Mouse (Mus musculus) thymus, postnatal 25 days (tissue): ENCODE measurements around the gene Traf3ip3.

Source experiments
- DNase-seq: peaks from one replicate; pipeline ENCODE4 v3.0.0; 2022

Traf3ip3 gene

DNA sequence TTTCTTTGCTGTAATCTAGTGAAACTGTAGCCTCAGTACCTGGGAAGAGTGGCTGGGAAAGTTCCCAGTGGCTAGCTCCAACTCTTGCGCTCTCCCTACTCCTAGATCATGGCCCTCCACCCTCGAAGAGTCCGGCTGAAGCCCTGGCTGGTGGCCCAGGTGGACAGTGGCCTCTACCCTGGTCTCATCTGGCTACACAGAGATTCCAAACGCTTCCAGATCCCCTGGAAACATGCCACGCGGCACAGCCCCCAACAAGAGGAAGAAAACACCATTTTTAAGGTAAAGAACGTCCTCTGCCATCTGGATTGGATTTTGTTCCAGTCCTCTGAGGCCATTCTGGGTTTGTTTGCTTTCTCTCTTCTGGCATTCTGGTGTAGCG, 44.4 kb downstream of the Traf3ip3 start:
- no peak for DNase-seq

DNA sequence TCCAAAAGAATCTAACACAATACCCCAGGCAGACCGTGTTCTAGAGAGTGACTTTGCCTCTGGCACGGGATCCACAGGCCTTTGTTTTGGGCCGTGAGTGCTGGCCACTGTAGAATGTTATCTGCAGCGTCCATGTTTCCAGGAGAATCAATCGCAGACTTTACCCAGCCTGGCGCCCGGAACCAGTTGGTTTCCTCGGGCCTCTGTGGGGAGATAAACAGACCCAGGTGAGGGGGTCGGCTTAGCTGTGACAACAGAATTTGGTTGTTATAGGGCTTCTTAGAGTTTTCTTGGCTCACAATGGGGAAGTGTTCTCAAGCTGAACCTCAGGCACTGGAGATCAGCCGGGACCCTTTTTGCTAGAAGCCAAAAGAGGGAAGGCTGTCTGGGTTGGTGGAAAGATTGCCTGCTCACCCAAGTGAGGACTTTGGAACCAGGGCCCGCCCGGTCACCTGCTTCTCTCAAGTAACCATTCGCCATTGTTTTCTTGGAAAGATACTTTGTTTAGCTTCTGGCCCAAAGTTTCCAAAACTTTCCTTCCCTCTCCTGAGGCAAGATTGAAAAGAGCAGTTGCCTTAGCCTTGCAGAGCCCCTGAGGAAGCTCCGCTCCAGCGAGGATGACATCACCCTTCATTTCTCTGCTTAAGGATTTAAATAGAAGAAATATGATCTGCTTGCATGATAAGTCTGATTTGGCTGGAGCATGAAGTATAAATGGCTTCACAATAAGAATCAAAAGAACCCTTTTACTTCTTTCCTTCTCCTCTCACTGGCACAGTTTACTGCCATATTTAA, 45.0 kb downstream of the Traf3ip3 start:
- DNase-seq: no peak

DNA sequence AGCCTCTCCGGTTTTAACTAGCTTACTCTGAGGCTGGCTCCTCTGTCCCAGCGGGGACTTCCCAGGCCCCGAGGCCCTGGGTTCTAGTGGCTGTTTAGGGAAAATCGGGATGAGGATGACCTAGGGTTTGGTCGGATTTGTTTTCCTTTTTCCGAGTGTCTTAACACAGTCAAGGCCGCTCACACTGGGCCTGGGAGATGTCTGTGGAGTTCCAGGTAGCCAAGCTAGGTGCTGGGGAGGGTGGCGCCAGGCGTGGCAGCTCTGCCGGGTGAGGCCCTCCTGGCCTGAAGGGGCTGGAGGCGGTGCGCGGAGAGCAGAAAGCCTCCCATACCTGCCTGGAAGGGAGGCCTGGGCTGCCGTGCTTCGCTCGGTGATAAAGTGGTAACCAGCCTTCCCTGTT, 47.9 kb downstream of the Traf3ip3 start:
- no peak for DNase-seq

DNA sequence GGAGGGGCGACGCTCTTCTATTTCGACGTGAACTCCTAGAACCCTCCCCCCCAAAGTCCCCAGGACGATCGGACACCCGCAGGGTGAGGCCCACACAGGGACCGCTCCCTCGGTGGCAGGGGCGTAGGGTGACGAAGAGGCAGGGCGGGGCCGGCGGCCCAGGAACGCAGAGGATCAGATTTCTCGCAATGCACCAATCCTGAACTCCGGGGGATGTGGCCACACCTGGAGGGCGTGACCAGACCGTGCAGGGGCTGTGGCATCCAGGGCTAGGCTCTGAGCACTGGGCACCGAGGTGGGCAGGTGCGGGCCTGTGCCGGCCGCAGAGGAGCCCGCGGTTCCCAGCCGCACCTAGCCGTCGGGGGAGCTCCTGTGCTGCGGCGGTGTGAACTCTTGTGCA, 48.6 kb downstream of the Traf3ip3 start, which contains the start of gene Irf6:
Irf6 (plus strand) TSS at position 240 of the 400 bp plus-strand sequence.
- DNase-seq: peak; percentile 69

DNA sequence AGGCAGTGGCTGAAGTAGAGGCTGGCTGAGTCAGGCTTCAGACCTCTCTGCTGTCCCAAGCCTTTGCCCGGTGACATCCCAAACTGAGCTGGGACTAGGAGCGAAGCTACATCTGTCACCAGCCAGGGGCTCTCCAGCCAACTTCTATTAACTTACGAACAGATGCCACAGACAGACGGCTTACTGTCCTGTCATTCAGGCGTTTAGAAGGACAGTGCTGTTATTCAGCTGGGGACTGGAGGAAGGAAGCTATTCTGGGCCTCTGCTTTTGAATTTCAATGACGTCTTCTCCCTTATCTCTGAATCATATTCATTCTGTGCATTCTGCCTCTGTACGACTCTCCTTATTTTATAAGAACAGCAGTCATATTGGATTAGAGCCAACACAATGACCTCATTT, 50.4 kb downstream of the Traf3ip3 start:
- DNase-seq: no peak

DNA sequence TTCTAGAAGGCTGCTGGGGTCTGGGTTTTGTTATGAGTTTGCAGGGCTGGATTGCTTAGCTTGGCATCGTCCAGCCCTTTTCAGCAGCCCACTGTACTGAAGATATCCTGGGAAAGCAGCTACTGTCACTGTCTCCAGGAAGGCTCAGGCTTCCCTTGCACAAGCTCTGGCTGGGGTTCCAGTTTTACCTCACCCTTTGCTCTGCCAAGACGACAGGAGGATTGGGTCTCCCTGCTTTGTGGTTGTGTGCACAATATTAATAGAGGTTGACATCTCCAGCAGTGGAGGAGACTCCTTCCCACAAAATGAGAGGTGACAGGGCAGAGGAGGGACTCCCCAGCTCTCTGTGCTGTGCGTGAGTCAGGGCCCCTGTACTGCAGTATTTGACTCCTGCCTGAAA, 52.3 kb downstream of the Traf3ip3 start:
- DNase-seq: no peak

DNA sequence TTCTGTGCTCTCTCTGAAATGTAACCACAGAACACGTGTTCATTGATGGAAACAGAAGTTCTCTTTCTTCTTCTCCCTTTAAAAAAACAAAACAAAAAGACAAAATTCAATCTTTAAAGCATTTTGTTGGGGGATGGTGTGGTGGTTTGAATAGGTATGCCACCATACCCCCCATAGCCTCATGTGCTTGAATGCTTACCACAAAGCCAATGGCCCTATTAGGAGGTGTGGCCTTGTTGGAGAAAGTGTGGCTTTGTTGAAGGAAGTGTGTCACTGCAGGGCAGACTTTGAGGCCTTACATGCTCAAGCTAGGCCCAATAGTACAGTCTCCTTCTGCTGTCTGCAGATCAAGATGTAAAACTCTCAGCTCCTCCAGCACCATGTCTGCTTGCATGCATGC, 55.1 kb downstream of the Traf3ip3 start:
- peak; percentile 61 for DNase-seq

DNA sequence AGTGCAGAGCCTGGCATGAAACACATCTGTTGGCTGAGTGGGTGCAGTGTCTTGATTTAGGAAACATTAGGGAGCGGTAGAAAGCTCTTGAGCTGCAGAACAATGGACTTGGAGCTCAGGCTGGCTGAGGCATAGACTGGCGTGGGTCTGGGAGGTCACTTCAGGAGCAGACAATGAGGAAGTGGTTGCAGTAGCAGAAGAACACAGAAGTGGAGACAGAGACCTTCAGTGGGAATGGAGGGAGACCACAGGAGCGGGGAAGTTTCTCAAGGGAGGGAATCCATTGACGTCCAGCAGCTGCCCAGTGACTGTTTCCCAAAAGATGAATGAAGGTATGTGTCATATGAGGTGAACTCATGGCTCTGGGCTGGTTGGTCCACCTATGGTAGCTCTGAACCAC, 56.4 kb downstream of the Traf3ip3 start:
- no peak for DNase-seq

DNA sequence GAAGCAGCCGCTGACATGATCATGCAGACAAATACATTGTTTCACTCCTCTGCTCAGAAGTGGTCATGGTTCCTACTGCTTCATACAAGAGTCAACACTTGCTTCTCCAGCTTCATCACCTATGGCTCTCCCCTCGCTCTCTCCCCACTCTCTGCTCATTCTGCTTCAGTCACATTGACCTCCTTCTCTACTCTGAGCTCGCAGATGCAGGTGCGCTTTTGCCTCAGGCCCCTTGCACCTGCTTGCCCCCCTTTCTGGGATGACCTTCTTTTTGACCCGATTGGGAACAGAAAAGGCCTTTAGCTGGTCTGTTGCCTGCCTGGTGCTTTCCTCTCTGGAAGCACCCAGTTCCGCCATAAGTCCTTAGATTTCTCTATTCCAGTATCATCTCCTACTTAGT, 57.0 kb downstream of the Traf3ip3 start:
- peak; percentile 77 for DNase-seq

DNA sequence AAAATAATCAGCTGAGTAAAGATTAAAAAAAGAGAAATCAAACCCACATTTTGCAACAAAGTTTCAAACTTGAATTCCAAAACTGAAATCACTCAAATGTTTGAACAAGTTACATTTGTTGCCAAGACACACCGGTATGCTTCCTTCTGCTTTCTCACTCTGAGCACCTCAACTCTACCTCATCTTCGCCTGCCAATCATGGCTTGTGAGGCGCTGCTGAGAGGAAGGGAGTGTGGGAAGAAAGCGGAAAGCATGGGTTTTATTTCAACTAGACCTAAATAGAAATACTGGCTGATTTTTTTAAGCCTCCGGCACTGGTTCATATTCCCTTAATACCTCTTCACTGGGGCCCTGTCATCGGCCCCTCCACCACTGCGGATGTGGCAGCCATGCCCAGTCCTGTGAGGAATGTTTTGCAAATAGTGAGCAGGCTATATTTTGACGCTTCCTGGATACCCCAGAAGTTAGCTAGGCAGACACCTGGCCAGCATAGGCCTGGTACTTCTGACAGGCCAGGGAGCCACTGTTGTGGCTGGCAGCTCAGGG, 58.9 kb downstream of the Traf3ip3 start:
- DNase-seq: peak; percentile 54

DNA sequence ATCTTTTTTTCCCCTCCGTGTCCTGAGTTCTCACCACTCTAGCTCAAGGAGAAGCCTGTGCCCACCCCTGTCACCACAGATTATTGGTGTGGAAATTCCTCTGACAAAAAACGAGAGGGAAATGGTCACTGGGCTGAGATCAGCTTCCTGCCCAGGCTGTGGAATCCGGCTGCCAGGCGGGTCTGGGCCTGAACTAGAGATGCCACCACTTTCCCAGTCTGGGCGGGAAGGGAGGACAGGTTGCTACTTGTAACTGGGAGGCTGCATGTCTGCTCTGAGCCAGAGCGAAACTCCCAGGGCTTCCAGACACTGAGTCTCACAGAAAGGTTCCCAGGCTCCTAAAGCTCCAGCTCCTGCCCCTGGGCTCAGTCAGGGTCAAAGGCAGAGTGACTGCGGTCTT, 60.4 kb downstream of the Traf3ip3 start:
- DNase-seq: no peak

DNA sequence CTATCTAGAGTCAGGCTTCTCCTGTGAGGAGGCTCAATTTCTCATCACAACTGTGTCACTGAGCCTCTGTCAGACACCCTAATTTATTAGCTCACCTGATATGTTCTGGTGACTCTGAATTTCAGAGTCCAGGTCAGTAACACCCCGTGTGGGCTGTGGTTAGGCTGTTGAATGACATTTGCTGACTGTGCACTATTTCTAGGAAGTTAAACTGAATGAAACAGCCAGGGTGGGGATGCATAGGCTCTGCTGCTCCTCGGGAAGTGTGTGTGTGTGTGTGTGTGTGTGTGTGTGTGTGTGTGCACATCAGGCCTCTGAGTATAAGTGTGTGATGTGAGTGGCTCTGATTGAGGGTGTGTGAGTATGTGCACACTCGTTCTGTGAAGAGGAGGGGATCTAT, 62.8 kb downstream of the Traf3ip3 start:
- DNase-seq: no peak

DNA sequence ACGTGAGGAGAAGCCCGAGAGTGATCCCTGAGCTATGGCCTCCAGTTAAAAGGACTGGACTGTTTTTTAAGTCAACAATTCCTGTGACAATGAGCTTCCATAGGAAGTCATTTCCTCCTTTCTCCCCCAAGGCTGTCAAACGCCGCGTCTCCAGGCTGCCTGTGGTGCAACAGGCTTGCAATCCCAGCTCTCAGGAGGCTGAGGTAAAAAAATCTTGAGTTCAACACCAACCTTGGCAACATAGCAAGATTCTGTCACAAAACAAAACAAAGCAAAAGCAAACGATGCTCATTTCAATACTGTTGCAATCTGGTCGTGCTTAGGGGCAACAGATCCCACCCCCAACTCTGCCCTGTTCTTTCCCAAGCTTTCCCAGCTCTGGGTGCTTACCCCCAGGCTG, 63.4 kb downstream of the Traf3ip3 start:
- no peak for DNase-seq

DNA sequence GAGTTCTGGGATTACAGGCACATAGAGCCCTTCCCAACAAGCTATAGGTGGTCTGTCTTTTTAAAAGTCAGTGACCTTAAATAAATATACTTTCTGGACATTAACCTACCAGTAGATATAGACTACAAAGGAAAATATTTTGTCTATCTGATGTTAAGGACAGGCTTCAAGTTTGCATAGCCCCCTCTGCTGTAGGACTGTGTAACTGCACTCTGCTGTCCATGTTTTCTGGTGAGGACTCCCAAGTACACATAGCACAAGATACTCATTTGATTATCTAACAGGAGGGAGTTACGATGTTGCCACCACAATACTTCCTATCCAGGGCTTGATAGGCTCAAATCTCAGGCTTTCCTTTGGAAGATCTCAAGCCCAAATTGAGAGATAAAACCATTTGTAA, 67.8 kb downstream of the Traf3ip3 start:
- DNase-seq: no peak

DNA sequence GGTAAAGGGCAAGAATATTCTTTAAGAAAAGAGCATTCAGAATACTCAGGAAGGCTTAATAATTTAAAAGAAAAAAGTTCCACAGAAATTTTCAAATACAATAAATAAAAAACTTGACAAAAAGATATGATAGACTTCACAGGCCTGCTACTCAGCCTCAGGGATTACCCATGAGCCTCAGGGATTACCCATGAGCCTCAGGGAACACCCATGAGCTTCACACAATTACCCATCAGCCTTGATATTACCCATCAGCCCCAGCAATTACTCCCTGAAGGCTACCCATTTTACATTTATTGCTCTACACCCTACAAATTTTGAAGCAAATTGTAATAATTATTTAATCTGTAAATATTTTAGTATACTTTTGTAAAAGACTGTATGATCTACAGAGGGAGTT, 69.1 kb downstream of the Traf3ip3 start:
- no peak for DNase-seq

DNA sequence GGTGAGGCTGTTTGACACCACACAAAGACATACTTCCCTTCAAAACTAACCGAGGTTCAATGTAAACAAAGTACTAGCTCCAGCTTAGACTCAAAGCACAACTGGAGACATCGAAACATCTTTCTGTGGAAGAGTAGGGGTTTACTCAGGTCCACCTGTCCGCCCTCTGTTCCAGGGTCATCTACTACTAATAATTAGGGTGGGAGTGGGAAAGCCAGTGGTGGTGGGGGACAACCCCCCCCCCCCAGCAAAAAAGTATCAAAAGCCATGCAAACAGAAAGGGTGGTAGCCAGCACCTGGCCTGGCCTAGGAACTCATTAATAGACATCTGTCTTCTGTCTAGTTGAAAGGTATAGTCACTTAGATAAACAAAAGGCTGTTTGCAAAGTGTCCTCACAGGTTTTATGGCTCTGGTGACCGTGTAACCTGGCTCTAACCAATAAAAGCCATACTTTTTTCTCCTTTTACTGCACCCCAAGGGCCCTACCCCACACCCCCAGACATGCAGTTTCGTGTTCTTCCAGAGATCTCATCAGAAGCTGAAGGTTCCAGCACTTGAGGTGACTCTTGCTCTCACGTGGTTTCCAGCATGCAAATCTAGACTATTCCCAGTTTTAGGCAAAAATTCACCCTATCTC, 70.1 kb downstream of the Traf3ip3 start:
- no peak for DNase-seq

DNA sequence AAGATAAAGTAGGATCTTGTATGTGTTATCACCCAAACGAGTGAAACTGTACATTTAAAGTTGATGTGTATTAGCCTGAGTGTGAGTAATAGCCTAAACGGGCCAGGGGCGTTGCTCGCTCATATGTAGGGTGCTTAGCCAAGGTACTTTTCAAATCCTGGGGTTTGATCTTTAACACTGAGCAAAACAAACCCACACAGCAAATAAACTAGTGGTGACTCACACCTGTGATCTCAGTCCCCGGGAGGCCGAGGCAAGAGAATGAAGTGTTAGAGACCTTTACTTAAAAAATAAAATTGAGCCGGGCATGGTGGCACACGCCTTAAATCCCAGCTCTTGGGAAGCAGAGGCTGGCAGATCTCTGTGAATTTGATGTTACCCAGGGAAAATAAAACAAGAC, 70.7 kb downstream of the Traf3ip3 start:
- no peak for DNase-seq

DNA sequence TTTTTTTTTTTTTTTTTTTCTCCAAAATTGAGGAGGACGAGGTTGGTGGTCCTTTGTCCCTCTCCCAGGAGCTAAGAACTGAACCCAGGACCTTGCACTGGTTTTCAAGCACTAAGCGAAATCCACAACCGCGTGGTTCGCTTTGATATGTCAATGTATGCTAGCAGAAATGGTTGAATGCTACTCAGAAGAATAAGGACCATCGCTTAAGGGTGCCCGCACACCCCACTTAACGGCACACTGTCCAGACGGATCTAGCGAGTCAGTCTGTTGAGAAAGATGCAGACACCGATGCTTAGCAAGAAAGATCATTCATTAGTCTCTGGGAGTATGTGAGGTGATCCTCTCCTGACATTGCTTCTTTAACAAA, 71.1 kb downstream of the Traf3ip3 start:
- no peak for DNase-seq

DNA sequence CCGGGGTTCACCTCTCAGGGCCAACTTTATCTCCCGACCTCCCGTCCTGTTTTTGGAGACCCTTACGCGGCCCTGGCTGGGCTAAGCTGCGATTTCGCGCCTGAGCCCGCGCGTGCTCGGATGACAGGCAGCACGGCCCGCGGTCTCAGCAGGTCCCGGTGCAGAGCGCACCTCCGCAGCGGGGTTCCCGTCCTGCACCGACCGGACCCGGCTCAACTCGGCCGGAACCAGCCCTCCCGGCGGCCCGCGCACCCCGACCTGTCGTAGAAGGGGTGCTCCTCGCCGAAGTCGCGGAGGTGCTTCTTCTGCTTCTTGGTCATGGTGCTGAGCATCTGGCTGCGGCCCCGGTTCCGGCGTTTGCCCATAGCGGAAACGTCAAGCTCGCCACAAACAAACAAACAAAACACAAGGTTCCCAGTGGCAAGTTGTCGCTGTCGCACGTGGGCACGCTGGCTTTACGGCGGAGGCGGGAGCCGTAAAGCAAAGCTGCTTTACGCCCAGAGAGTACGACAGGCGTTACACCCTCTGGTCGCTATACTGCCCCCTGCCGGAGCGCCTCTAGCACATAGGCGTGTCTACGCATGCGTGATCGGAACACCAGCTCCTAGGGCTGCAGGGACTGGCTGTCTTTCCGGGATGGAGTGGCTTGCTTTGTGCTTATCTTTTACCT, 71.6 kb downstream of the Traf3ip3 start, which contains the start of gene Diexf:
Diexf (minus strand) TSS at position 487 of the 670 bp plus-strand sequence.
- DNase-seq: peak; percentile 98

DNA sequence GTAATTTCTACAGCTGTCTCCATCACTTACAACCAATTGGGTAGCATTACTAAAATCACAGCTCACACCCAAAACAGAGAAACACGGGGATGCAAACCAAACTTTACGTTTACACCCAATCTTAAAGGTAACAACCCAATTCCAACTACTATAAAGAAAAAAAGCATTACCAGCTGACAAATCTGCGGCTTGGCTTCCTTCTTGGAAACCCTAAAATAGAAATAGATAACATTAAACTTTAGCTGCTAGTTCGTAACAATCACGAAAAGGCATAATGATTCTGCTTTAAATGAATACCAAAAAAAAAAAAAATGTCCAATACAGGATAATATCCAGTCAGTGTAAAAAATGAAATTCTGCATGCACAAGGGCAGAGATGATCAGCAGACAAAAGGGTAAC, 72.2 kb downstream of the Traf3ip3 start:
- DNase-seq: no peak

DNA sequence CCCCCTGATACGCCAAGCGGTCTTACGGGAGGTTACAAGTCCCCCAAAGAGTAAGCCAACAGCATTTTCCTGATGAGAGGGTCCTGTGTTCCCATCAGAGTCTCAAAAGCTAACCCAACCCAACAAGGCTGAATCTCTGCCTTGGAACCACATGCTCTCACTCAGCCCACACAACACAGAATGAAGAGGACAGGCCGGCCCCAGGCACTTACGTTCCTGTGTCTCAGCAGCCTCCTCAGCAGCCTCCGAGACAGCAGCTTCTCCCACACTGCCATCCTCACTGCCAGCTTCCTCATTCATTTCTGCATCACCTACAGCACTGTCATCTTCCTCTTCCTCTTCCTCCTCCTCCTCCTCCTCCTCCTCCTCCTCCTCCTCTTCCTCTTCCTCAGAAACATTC, 73.4 kb downstream of the Traf3ip3 start:
- DNase-seq: no peak

DNA sequence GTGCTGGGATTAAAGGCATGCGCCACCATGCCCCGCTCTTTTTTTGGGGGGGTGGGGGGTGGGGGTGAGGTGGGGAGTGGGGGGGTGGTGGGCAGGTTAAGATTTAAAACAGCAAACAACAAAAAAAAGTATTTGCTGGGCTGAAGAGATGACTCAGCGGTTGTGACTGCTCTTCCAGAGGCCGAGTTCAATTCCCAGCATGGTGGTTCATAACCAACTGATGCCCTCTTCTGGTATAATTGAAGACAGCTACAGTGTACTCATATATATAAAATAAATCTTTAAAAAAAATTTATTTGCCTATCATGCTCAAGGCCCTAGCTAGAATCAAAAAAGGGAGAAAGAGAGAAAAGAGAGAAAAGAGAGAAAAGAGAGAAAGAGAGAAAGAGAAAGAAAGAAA, 75.7 kb downstream of the Traf3ip3 start:
- no peak for DNase-seq
